Mouse (Mus musculus) myocyte (in vitro differentiated cells): Measurements from ENCODE around the gene Diaph3.

Experiments used
- CEBPB ChIP-seq: IDR thresholded peaks from 2 replicates; pipeline ENCODE4 v1.6.1; 2011; ENCODE audit warnings: mild to moderate bottlenecking, moderate library complexity; ENCODE audit not compliant: poor library complexity, insufficient read depth, severe bottlenecking
- MAX ChIP-seq: IDR thresholded peaks from one replicate; pipeline ENCODE4 v1.6.1; 2011; ENCODE audit warnings: low read depth, mild to moderate bottlenecking, control low read depth
- MYOG ChIP-seq, 3 experiments: IDR thresholded peaks; one replicate each; pipeline ENCODE4 v1.6.1; 2011; ENCODE audit warnings: control low read depth in 2 of 3, low read depth in 2 of 3, mild to moderate bottlenecking in 2 of 3; ENCODE audit not compliant: insufficient read length in 2 of 3, control insufficient read depth in 1 of 3, insufficient read depth in 1 of 3
- POLR2A ChIP-seq: IDR thresholded peaks from one replicate; pipeline ENCODE4 v1.6.1; 2011; ENCODE audit warnings: low read depth, mild to moderate bottlenecking, control low read depth, moderate library complexity; ENCODE audit not compliant: insufficient read length
- TCF12 ChIP-seq: IDR thresholded peaks from one replicate; pipeline ENCODE4 v1.6.1; 2011; ENCODE audit warnings: mild to moderate bottlenecking, control low read depth; ENCODE audit not compliant: poor library complexity, insufficient read depth, severe bottlenecking

- TF ChIP-seq MYOG (IDR thresholded peaks at IDR 0.05; ENCODE audit: control insufficient read depth in 1 of 3, insufficient read depth in 1 of 3, insufficient read length in 2 of 3, low read depth in 2 of 3) (no peak), TCF12 (no peak), CEBPB (no peak), POLR2A (no peak), MAX (no peak)
These were observed 52.1 kb downstream of the Diaph3 start for GRCm38 (mm10) chr14:87088928-87089327.
